8 mouse cellular contexts compared by ENCODE assay signal in genomic region chr11:23305673-23306608, GRCm38 (mm10). TPM values are rescaled to one million over a fixed set of nuclear protein-coding genes. Genes with fewer than 3 reads are reported as not detected.
DNase-seq lines count a peak whose midpoint lies in the region; ATAC-seq and TF ChIP-seq lines count a peak whose summit lies in the region.

No protein-coding gene starts in this region.

- H3K27me3 ChIP-seq in E14TG2a.4 (ENCODE audit: insufficient read depth, low read length), result no peaks in the 10 kb centered on the region
- no peaks in the 10 kb centered on the region for H3K27me3 ChIP-seq in forebrain, embryonic 13.5 days
- H3K27me3 ChIP-seq in neural tube, embryonic 15.5 days (replicated peaks), result no peaks in the 10 kb centered on the region

- WGBS in forebrain, embryonic 13.5 days, result under 1% methylated on average over 74 of the region's 98 CpGs
- under 1% methylated on average over 66 of the region's 98 CpGs for WGBS in neural tube, embryonic 15.5 days

- TF ChIP-seq CTCF in E14TG2a.4 (conservative IDR thresholded peaks at IDR 0.05; ENCODE audit: low read length), result no peak

- H3K9me3 ChIP-seq in E14TG2a.4 (ENCODE audit: low read length), result no peaks in the 10 kb centered on the region
- no peaks in the 10 kb centered on the region for H3K9me3 ChIP-seq in forebrain, embryonic 13.5 days (replicated peaks)
- H3K9me3 ChIP-seq in neural tube, embryonic 15.5 days (replicated peaks), result no peaks in the 10 kb centered on the region

- peak overlapping the region; percentile 87 for H3K9ac ChIP-seq in forebrain, embryonic 13.5 days
- peak overlapping the region; percentile 80 for H3K9ac ChIP-seq in neural tube, embryonic 15.5 days (replicated peaks)

- intact Hi-C loops in heart, postnatal 14 days (cut with DNase I), result no loop called here

- H3K4me1 ChIP-seq in E14TG2a.4 (replicated peaks; ENCODE audit: low read depth, low read length), result peaks cover 30% of the 10 kb centered on the region
- peaks cover 14% of the 10 kb centered on the region for H3K4me1 ChIP-seq in forebrain, embryonic 13.5 days
- peaks cover 20% of the 10 kb centered on the region for H3K4me1 ChIP-seq in neural tube, embryonic 15.5 days

- no peaks in the 10 kb centered on the region for H3K36me3 ChIP-seq in E14TG2a.4 (ENCODE audit: insufficient read depth, low read length)
- no peaks in the 10 kb centered on the region for H3K36me3 ChIP-seq in forebrain, embryonic 13.5 days (ENCODE audit: poor library complexity, severe bottlenecking)
- no peaks in the 10 kb centered on the region for H3K36me3 ChIP-seq in neural tube, embryonic 15.5 days

- H3K4me3 ChIP-seq in E14TG2a.4 (replicated peaks; ENCODE audit: low read length), result peak overlapping the region; percentile 92
- peak overlapping the region; percentile 84 for H3K4me3 ChIP-seq in forebrain, embryonic 13.5 days
- peak overlapping the region; percentile 86 for H3K4me3 ChIP-seq in neural tube, embryonic 15.5 days (replicated peaks)

- ATAC-seq in forebrain, embryonic 13.5 days, result peak; percentile 95
- peak; percentile 95 for ATAC-seq in neural tube, embryonic 15.5 days (ENCODE audit: low FRiP score)

- H3K27ac ChIP-seq in forebrain, embryonic 13.5 days, result peak overlapping the region; percentile 99
- peak overlapping the region; percentile 98 for H3K27ac ChIP-seq in neural tube, embryonic 15.5 days (replicated peaks)

- peak; percentile 92 for DNase-seq in c-Kit-positive CD71-positive TER-119-positive erythroid progenitor cells, embryonic 14.5 days (ENCODE audit: low spot score)
- DNase-seq in heart, postnatal 14 days, result peak; percentile 96 to 98
- peak; percentile 96 for DNase-seq in layer of hippocampus, adult 11-12 months (ENCODE audit: low spot score)
- DNase-seq in lung, adult 18-20 months, result peak; percentile 97 to 98
- peak; percentile 95 for DNase-seq in testis, postnatal 14 days (ENCODE audit: low spot score)

- peak overlapping the region; percentile 63 for H3K4me2 ChIP-seq in forebrain, embryonic 13.5 days
- peak overlapping the region; percentile 54 for H3K4me2 ChIP-seq in neural tube, embryonic 15.5 days

RNA-seq across cellular contexts. Expression of gene Usp34, which starts 0.8 kb away (rescaled TPM):
- polyA plus RNA-seq in forebrain, embryonic 13.5 days (2015; fragmentation: Nextera tagmentation; extraction: Ambion mirVana), result 27.1 and 29.8 TPM in 2 replicates
- 10 to 100 TPM; 41.7 to 43.9 TPM for total RNA-seq in heart, postnatal 14 days (2021)
- polyA plus RNA-seq in neural tube, embryonic 15.5 days (2015; fragmentation: Nextera tagmentation; extraction: Ambion mirVana), result 25.2 and 26.3 TPM in 2 replicates

RNA-seq across cellular contexts. Expression of gene Xpo1, which starts 50.1 kb away (rescaled TPM):
- 91.5 and 101 TPM in 2 replicates for polyA plus RNA-seq in forebrain, embryonic 13.5 days (2015; fragmentation: Nextera tagmentation; extraction: Ambion mirVana)
- 10 to 100 TPM; 38.9 to 41.7 TPM for total RNA-seq in heart, postnatal 14 days (2021)
- 61.6 and 63.7 TPM in 2 replicates for polyA plus RNA-seq in neural tube, embryonic 15.5 days (2015; fragmentation: Nextera tagmentation; extraction: Ambion mirVana)

Comparison
In these comparisons a context has a peak if more than half of its experiments do, and no peak if none do; other contexts are left out.
1. Peak in every context shown above with its lines: DNase-seq, ATAC-seq, H3K4me3 ChIP-seq and H3K27ac ChIP-seq.